Mouse (Mus musculus): ENCODE measurements at regions not wholly inside any gene's neighbourhood (a gene's known extent, or its start where the extent isn't known, plus 50 kb on each side); places are given as distances from the start of the nearest gene placed in this dataset.
A peak's percentile ranks its signal among the peaks of the same experiment; 100 is the strongest.

- H3K4me1 ChIP-seq = no peaks in the 10 kb centered on the region
- H3K9me3 ChIP-seq = no peaks in the 10 kb centered on the region
- H3K4me3 ChIP-seq = no peak overlapping the region
- H3K4me2 ChIP-seq = no peak overlapping the region
- H3K36me3 ChIP-seq = no peaks in the 10 kb centered on the region
- no peak overlapping the region for H3K9ac ChIP-seq
- ATAC-seq (ENCODE audit: insufficient number of reproducible peaks, low FRiP score, low TSS enrichment, low read depth) = no peak
- WGBS = 70% methylated on average over 4 of the region's 4 CpGs
- no peak overlapping the region for H3K27ac ChIP-seq
- H3K27me3 ChIP-seq = no peaks in the 10 kb centered on the region
Observed at GRCm38 (mm10) chr5:35221451-35222305, 56.4 kb upstream of the Adra2c start.

- 52% methylated on average over 2 of the region's 2 CpGs for WGBS
Observed at GRCm38 (mm10) chr5:35216271-35216670, 61.8 kb upstream of the Adra2c start.

GRCm38 (mm10) chr5:35215480-35216195 is 62.5 kb upstream of the Adra2c start:
- 55% methylated on average over 11 of the region's 11 CpGs for WGBS
- Histone ChIP-seq H3K27ac (no peak overlapping the region), H3K9me3 (no peaks in the 10 kb centered on the region), H3K36me3 (no peaks in the 10 kb centered on the region), H3K4me1 (no peaks in the 10 kb centered on the region), H3K9ac (no peak overlapping the region), H3K4me2 (no peak overlapping the region), H3K4me3 (no peak overlapping the region), H3K27me3 (0 out of 2 replicates have a peak, but pooled peaks cover 3% of the 10 kb centered on the region)
- no peak for ATAC-seq (ENCODE audit: insufficient number of reproducible peaks, low FRiP score, low TSS enrichment, low read depth)

More at GRCm38 (mm10) chr5:35216271-35216670, 61.8 kb upstream of the Adra2c start:
- Histone ChIP-seq H3K9me3 (no peaks in the 10 kb centered on the region), H3K36me3 (no peaks in the 10 kb centered on the region), H3K4me3 (no peak overlapping the region), H3K4me1 (no peaks in the 10 kb centered on the region), H3K4me2 (no peak overlapping the region), H3K27me3 (0 out of 2 replicates have a peak, but pooled peaks cover 3% of the 10 kb centered on the region), H3K27ac (no peak overlapping the region), H3K9ac (no peak overlapping the region)
- no peak for ATAC-seq (ENCODE audit: insufficient number of reproducible peaks, low FRiP score, low TSS enrichment, low read depth)

- no peak overlapping the region for H3K4me2 ChIP-seq
- no peak overlapping the region for H3K9ac ChIP-seq
- no peaks in the 10 kb centered on the region for H3K9me3 ChIP-seq
- H3K27ac ChIP-seq = no peak overlapping the region
- ATAC-seq (ENCODE audit: insufficient number of reproducible peaks, low FRiP score, low TSS enrichment, low read depth) = no peak
- H3K36me3 ChIP-seq = no peaks in the 10 kb centered on the region
- WGBS = 73% methylated on average over 11 of the region's 11 CpGs
- no peaks in the 10 kb centered on the region for H3K4me1 ChIP-seq
- H3K27me3 ChIP-seq = 0 out of 2 replicates have a peak, but pooled peaks cover 3% of the 10 kb centered on the region
- H3K4me3 ChIP-seq = no peak overlapping the region
Observed at GRCm38 (mm10) chr5:35215007-35215406, 63.1 kb upstream of the Adra2c start.

GRCm38 (mm10) chr5:35209348-35209747 is 68.8 kb upstream of the Adra2c start:
- Histone ChIP-seq H3K4me2 (no peak overlapping the region), H3K36me3 (no peaks in the 10 kb centered on the region), H3K27ac (no peak overlapping the region), H3K4me3 (no peak overlapping the region), H3K4me1 (no peaks in the 10 kb centered on the region), H3K27me3 (0 out of 2 replicates have a peak, but pooled peaks cover 3% of the 10 kb centered on the region), H3K9me3 (no peaks in the 10 kb centered on the region), H3K9ac (no peak overlapping the region)
- ATAC-seq (ENCODE audit: insufficient number of reproducible peaks, low FRiP score, low TSS enrichment, low read depth) = no peak
- WGBS = 37% methylated on average over 1 of the region's 1 CpGs

- 93% methylated on average over 6 of the region's 6 CpGs for WGBS
- no peaks in the 10 kb centered on the region for H3K27me3 ChIP-seq
- no peak overlapping the region for H3K9ac ChIP-seq
- no peak for ATAC-seq (ENCODE audit: insufficient number of reproducible peaks, low FRiP score, low TSS enrichment, low read depth)
- no peak overlapping the region for H3K27ac ChIP-seq
- no peak overlapping the region for H3K4me3 ChIP-seq
- H3K4me2 ChIP-seq = no peak overlapping the region
- no peaks in the 10 kb centered on the region for H3K4me1 ChIP-seq
- H3K9me3 ChIP-seq = no peaks in the 10 kb centered on the region
- no peaks in the 10 kb centered on the region for H3K36me3 ChIP-seq
Observed at GRCm38 (mm10) chr5:35204049-35204448, 74.1 kb upstream of the Adra2c start.

- no peak overlapping the region for H3K4me2 ChIP-seq
- H3K9ac ChIP-seq = no peak overlapping the region
Observed at GRCm38 (mm10) chr5:35198468-35198867, 79.7 kb upstream of the Adra2c start.

GRCm38 (mm10) chr5:35189113-35189797 is 83.7 kb upstream of the Lrpap1 start:
- H3K9ac ChIP-seq = no peak overlapping the region

More at GRCm38 (mm10) chr5:35198468-35198867, 79.7 kb upstream of the Adra2c start:
- no peaks in the 10 kb centered on the region for H3K9me3 ChIP-seq
- WGBS = 40% methylated on average over 5 of the region's 5 CpGs
- ATAC-seq (ENCODE audit: insufficient number of reproducible peaks, low FRiP score, low TSS enrichment, low read depth) = no peak
- peaks cover 9% of the 10 kb centered on the region for H3K4me1 ChIP-seq
- no peak overlapping the region for H3K4me3 ChIP-seq
- H3K36me3 ChIP-seq = no peaks in the 10 kb centered on the region
- no peaks in the 10 kb centered on the region for H3K27me3 ChIP-seq
- no peak overlapping the region for H3K27ac ChIP-seq

GRCm38 (mm10) chr5:35185826-35186225 is 80.3 kb upstream of the Lrpap1 start:
- Histone ChIP-seq H3K27me3 (no peaks in the 10 kb centered on the region), H3K27ac (no peak overlapping the region), H3K4me1 (peaks cover 7% of the 10 kb centered on the region; the same call in 1 of the 2 replicates), H3K4me2 (no peak overlapping the region), H3K9ac (no peak overlapping the region), H3K9me3 (no peaks in the 10 kb centered on the region), H3K4me3 (no peak overlapping the region), H3K36me3 (no peaks in the 10 kb centered on the region)
- no peak for ATAC-seq (ENCODE audit: insufficient number of reproducible peaks, low FRiP score, low TSS enrichment, low read depth)
- WGBS = 49% methylated on average over 3 of the region's 3 CpGs

More at GRCm38 (mm10) chr5:35189113-35189797, 83.7 kb upstream of the Lrpap1 start:
- peaks cover 7% of the 10 kb centered on the region; the same call in 1 of the 2 replicates for H3K4me1 ChIP-seq
- no peak overlapping the region for H3K27ac ChIP-seq
- 65% methylated on average over 12 of the region's 12 CpGs for WGBS
- no peaks in the 10 kb centered on the region for H3K9me3 ChIP-seq
- no peaks in the 10 kb centered on the region for H3K27me3 ChIP-seq
- H3K4me2 ChIP-seq = no peak overlapping the region
- 0 out of 2 replicates have a peak, but pooled peaks have one; percentile 27 for ATAC-seq (ENCODE audit: insufficient number of reproducible peaks, low FRiP score, low TSS enrichment, low read depth)
- H3K36me3 ChIP-seq = no peaks in the 10 kb centered on the region
- no peak overlapping the region for H3K4me3 ChIP-seq

- no peaks in the 10 kb centered on the region for H3K27me3 ChIP-seq
- H3K9ac ChIP-seq = no peak overlapping the region
- no peak overlapping the region for H3K4me2 ChIP-seq
- no peak overlapping the region for H3K4me3 ChIP-seq
- no peak overlapping the region for H3K27ac ChIP-seq
- H3K9me3 ChIP-seq = no peaks in the 10 kb centered on the region
- peaks cover 7% of the 10 kb centered on the region; the same call in 1 of the 2 replicates for H3K4me1 ChIP-seq
- no peak for ATAC-seq (ENCODE audit: insufficient number of reproducible peaks, low FRiP score, low TSS enrichment, low read depth)
- H3K36me3 ChIP-seq = no peaks in the 10 kb centered on the region
Observed at GRCm38 (mm10) chr5:35185289-35185688, 79.7 kb upstream of the Lrpap1 start.

GRCm38 (mm10) chr5:35183418-35183817 is 77.9 kb upstream of the Lrpap1 start:
- 78% methylated on average over 7 of the region's 7 CpGs for WGBS
- no peaks in the 10 kb centered on the region for H3K9me3 ChIP-seq
- ATAC-seq (ENCODE audit: insufficient number of reproducible peaks, low FRiP score, low TSS enrichment, low read depth) = no peak
- H3K27me3 ChIP-seq = no peaks in the 10 kb centered on the region
- H3K36me3 ChIP-seq = no peaks in the 10 kb centered on the region
- no peak overlapping the region for H3K4me2 ChIP-seq
- H3K9ac ChIP-seq = no peak overlapping the region
- no peaks in the 10 kb centered on the region for H3K4me1 ChIP-seq
- H3K4me3 ChIP-seq = no peak overlapping the region
- no peak overlapping the region for H3K27ac ChIP-seq

All from limb, embryonic 15.5 days (tissue).